Mouse (Mus musculus): ENCODE measurements around the gene Cadm2.

The Cadm2 gene

DNA sequence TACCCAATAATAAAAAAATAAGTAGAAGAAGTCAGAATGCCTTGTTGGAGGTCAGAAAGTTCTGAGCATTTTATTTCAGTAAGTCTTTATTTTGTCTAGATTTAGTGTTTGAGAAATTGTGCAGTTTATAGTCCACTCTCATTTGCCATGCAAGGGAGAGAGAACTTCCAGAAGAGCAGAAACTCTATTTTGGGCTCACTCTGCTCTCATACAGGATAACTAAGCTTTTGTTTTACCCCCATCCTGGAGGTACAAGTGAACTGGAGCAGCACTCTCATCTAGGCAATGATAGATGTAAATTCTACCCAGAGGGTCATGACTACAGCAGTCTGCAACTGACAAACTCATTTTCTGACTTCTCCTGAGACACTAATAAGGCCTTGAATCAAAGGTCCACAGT, 925.9 kb downstream of the Cadm2 start:
- no peak for DNase-seq

DNA sequence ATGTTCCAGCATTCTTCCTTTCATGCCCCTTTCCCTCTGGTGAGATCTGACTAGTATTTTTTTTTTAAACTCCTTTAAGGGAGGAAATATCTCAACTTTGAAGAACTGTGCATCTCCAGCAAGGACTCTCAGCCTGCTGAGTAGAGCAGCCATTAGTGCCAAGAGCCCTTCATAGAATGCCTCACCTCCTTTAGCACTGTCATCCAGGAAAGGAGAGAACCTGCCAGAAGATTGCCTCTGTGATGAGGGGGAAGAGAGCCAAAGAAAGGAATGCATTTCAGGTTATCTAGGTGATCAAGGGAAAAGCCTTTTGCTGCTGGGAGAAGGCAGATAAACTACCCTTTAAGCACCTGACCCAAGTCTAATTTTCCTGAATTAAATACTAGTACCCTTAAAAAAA, 943.5 kb downstream of the Cadm2 start:
- DNase-seq: peak; percentile 65 to 68

DNA sequence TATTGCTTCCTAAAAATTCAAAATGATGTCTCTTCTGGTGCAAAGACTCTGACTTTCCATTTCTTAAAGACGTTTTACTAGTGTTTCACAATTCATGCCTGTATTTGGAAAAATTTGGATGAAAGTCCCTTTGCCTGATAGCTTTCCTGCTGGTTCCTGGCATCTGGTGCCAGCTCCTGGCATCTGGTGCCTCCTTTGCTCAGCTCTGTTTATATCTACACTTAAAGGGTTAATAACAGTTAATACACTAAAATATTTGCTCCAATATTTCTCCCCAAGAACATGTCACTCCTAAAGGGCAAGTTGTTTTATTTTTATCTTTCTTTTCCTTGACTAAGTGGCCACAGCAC, 969.7 kb downstream of the Cadm2 start:
- DNase-seq: peak; percentile 92 to 93

DNA sequence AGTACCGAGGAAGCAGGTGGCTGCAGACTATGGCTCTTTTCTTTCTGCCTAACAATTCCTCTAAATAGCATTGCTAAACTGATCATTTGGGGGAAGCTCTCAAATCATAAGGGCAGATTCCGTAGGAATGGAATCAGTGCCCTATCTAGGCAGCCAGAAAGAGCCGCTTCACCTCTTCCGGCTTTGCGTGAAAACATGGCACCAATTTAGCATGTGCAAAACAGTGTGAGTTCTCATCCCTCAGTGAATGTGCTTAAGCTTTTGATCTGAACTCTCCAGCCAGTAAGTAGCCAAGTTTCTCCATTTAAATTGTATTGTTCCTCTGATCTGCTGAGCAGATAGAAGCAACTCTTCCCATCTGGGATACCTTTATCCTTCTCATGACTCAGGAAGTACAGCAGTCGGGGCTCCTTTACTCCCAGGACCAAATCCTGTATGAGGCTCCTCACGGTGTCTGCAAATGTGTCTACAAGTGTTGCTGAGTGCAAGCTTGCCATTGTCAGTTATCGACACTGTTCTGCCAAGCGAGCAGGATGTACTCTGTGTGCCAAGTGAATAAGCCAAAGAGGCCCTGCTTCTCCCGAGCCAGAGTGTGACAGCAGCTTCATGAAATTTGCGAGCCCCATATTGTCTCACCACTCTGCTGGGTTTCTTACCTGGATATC, 970.2 kb downstream of the Cadm2 start:
- peak; percentile 82 to 86 for DNase-seq

DNA sequence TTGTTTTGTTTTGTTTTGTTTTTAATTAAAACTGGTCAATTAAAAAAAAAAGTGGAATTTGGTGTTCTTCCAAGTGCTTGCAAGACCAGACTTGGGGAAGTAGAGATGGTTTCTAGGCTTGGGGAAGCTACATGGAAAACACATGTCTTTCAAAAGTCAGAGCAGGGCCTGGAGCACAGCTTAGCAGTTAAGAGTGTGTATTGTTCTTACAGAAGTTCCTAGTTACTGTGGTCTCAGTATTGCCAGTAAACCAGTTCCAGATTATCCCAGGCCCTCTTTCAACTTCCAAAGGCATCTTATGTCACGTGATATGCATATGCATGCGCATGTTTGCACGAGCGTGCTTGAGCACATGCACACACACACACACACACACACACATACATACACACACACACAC, 972.9 kb downstream of the Cadm2 start:
- DNase-seq: no peak

DNA sequence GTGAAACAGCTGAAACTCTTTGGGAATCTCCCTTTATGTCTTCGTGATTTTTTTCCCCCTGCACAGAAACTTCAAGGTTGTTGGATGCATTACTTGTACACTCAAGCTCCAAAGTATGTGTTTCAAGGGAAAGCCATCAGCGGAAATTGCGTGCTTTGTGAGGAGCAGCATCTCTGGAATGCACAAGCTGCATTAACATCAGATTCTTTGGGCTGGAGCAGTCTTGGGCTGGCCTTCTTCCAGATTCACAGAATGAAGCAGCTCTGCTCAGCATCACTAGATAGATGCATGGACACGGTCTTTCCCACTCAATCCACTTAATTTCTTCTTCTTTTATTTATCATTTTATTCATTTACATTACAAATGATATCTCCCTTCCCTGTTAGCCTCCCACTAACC, 977.1 kb downstream of the Cadm2 start:
- DNase-seq: peak; percentile 47 to 50

DNA sequence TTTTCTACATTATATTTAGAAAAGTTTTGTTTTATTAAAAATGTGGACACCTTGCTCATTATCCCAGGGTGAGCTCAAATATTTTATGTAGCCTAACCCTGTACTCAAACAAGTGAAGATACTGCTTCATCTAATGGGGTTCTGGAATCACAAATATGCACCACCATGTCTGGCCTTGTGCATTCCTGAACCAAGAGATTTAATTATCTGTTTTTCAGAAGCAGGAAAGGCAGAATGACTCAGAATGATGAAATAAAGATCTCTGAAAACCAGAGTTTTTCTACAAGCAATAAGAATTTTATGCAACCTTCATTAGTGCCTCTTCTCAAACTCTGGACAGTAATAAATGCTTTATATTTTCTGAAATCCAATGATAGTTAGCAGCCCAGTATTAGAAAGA, 993.2 kb downstream of the Cadm2 start:
- no peak for DNase-seq

DNA sequence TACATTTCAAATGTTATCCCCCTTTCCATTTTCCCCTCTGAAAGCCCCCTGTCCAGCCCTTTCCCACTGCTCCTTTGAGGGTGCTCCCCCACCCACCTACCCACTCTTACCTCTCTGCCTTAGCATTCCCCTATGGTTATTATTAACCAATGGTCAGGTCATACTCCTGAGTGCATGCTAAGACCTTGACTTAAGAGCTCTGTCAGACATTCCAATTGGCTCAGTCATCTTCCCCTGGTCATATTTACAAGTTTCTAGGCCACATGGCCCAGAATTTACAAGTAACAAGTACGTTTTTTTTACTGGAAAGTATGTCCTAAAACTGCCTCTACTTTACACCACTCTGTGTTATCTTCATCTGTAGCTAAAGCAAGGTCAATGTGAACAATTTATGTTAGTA, 998.3 kb downstream of the Cadm2 start:
- no peak for DNase-seq

DNA sequence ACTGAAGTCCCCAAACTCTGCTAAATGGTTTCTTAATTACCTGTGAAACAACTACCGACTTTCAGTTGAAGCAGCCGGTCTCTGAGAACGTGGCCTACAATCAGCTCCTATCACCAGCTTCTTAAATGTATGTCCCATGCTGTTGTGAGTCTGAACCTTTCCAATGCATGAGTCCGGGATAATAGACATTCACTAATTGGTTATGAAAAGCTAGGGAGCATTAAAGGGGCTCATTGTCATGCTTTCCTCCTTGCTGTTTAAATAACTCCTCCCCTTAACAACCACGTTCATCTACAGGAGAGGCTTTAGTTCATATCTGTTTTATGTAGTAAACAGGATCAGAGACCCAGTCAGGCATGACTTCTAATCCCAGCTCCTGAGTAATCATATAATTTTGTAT, 1008.1 kb downstream of the Cadm2 start:
- no peak for DNase-seq

All from cerebellum, postnatal 10 days (tissue).